Mouse (Mus musculus): ENCODE results near the gene B230307C23Rik.

DNA sequence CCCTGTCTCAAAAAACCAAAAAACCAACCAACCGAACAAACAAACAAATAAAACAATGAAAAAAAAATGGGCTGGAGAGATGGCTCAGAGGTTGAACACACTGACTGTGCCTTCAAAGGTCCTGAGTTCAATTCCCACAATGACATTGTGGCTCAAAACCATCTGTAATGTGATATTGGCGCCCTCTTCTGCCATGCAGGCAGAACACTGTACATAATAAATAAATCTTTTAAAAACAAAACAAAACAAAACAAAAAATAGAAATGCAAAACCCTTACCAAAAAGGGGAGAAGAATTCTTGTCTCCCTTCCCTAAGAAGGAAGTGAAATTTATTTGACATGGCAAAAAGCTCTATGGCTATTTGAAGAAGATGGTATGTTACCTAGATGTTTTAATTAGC lies 5.6 kb upstream of the B230307C23Rik start:
- TF ChIP-seq CTCF (IDR thresholded peaks at IDR 0.05; ENCODE audit: insufficient read depth, low read depth, low read length) = no peak
- TF ChIP-seq POLR2A (IDR thresholded peaks at IDR 0.05; ENCODE audit: insufficient read depth, low read depth, low read length) = no peak
